Mouse (Mus musculus) limb, embryonic 11.5 days (tissue): ENCODE data around the gene Gtpbp10. TPM values are rescaled to one million over a fixed set of nuclear protein-coding genes. Genes with fewer than 3 reads are reported as not detected.

Source experiments
- ATAC-seq: fragments of 200-750 bp; cut with Nextera tagmentation; 2 replicates; pipeline ENCODE4 v1.8.0; 2017; ENCODE audit warnings: low read depth; ENCODE audit not compliant: insufficient number of reproducible peaks, low FRiP score, low TSS enrichment
- DNase-seq: peaks from one replicate; pipeline ENCODE4 v3.0.0-alpha.2; 2015; ENCODE audit warnings: low spot score
- H3K27ac ChIP-seq: fragments of 300-500 bp; sonication (generic); replicated peaks from 2 replicates; pipeline ENCODE4 v1.5.1; 2014; ENCODE audit warnings: low read depth, mild to moderate bottlenecking, low read length
- H3K27me3 ChIP-seq: fragments of 300-500 bp; sonication (generic); 2 replicates; pipeline ENCODE4 v1.6.1; 2014; ENCODE audit warnings: mild to moderate bottlenecking, low read length, mixed read lengths; ENCODE audit not compliant: control insufficient read depth, insufficient read depth
- H3K36me3 ChIP-seq: fragments of 300-500 bp; sonication (generic); 2 replicates; pipeline ENCODE4 v1.6.1; 2014; ENCODE audit warnings: mild to moderate bottlenecking, low read length, moderate library complexity, mixed read lengths; ENCODE audit not compliant: control insufficient read depth, insufficient read depth
- H3K4me1 ChIP-seq: fragments of 300-500 bp; sonication (generic); 2 replicates; pipeline ENCODE4 v1.6.1; 2014; ENCODE audit warnings: low read length, mixed read lengths; ENCODE audit not compliant: control insufficient read depth, insufficient read depth
- H3K4me2 ChIP-seq: fragments of 300-500 bp; sonication (generic); 2 replicates; pipeline ENCODE4 v1.6.1; 2014; ENCODE audit warnings: low read depth, mild to moderate bottlenecking, moderate library complexity; ENCODE audit not compliant: severe bottlenecking
- H3K4me3 ChIP-seq: fragments of 300-500 bp; sonication (generic); 2 replicates; pipeline ENCODE4 v1.5.1; 2014; ENCODE audit warnings: low read depth, low read length
- H3K9ac ChIP-seq: fragments of 300-500 bp; sonication (generic); 2 replicates; pipeline ENCODE4 v1.6.1; 2014; ENCODE audit warnings: mild to moderate bottlenecking, low read length
- H3K9me3 ChIP-seq: fragments of 300-500 bp; sonication (generic); 2 replicates; pipeline ENCODE4 v1.6.1; 2016; ENCODE audit warnings: low read length; ENCODE audit not compliant: control insufficient read depth
- WGBS: fragments of 180-500 bp; shearing (Covaris S2); extraction: QIAGEN DNeasy Blood & Tissue Kit; methylation state at CpG from one replicate; pipeline ENCODE4 v1.1.7; 2014; 5-methylcytosine and 5-hydroxymethylcytosine counted together
- polyA plus RNA-seq: library from polyadenylated mRNA; unstranded; fragments of >200 nt; fragmentation: Nextera tagmentation; extraction: Ambion mirVana; gene quantifications from 2 replicates; pipeline ENCODE4 v1.2.1, GENCODE M21; 2014

The Gtpbp10 gene
- polyA plus RNA-seq, 1 experiment from 2014 or later: 34.2 TPM

GRCm38 (mm10) chr5:5492163-5492562 lies 67.2 kb downstream of the Gtpbp10 start:
- no peak for DNase-seq
- Histone ChIP-seq H3K4me2 (no peak overlapping the region), H3K9ac (no peak overlapping the region), H3K27ac (no peak overlapping the region), H3K36me3 (no peaks in the 10 kb centered on the region), H3K9me3 (no peaks in the 10 kb centered on the region), H3K4me3 (no peak overlapping the region), H3K27me3 (no peaks in the 10 kb centered on the region), H3K4me1 (no peaks in the 10 kb centered on the region)
- WGBS: 94% methylated on average over 4 of the region's 4 CpGs
- no peak for ATAC-seq

Other genes with a start within 250 kb of the Gtpbp10 start
- gene Cdk14, start 139.2 kb downstream of the Gtpbp10 start, polyA plus RNA-seq: 22.7 and 26.0 TPM in 2 replicates
- gene 1700015F17Rik, start 80.4 kb downstream of the Gtpbp10 start, polyA plus RNA-seq: not detected in 2 replicates
- gene Cldn12, start 44.6 kb downstream of the Gtpbp10 start, polyA plus RNA-seq: 22.0 and 25.0 TPM in 2 replicates
- 0.47 and 0.60 TPM in 2 replicates for gene Gm8773, start 14.3 kb upstream of the Gtpbp10 start, polyA plus RNA-seq
- 2.5 and 3.6 TPM in 2 replicates for gene Cfap69, start 104.7 kb upstream of the Gtpbp10 start, polyA plus RNA-seq
- 7.1 and 8.4 TPM in 2 replicates for gene Steap2, start 135.0 kb upstream of the Gtpbp10 start, polyA plus RNA-seq
- 3.5 and 4.8 TPM in 2 replicates for gene Steap1, start 189.8 kb upstream of the Gtpbp10 start, polyA plus RNA-seq